Mouse (Mus musculus) bone marrow macrophage, adult 2 months (primary cell): ENCODE data around the gene Cypt1. TPM values are rescaled to one million over a fixed set of nuclear protein-coding genes. Genes with fewer than 3 reads are reported as not detected.

Source experiments
- H3K27ac ChIP-seq: 2 replicates; pipeline ENCODE4 v1.5.1; 2012; ENCODE audit warnings: low read depth, low read length; ENCODE audit not compliant: insufficient read depth
- H3K4me1 ChIP-seq: 2 replicates; pipeline ENCODE4 v1.6.1; 2012; ENCODE audit warnings: low read length; ENCODE audit not compliant: control insufficient read depth, insufficient read depth
- H3K4me3 ChIP-seq: 2 replicates; pipeline ENCODE4 v1.5.1; 2012; ENCODE audit warnings: mild to moderate bottlenecking, low read length, moderate library complexity; ENCODE audit not compliant: insufficient read depth
- CTCF ChIP-seq: IDR thresholded peaks from 2 replicates; pipeline ENCODE4 v1.5.1; 2012; ENCODE audit warnings: low read depth, mild to moderate bottlenecking, low read length, moderate library complexity
- POLR2A ChIP-seq: IDR thresholded peaks from 2 replicates; pipeline ENCODE4 v1.6.1; 2012; ENCODE audit warnings: mild to moderate bottlenecking, low read depth, low read length, borderline replicate concordance
- polyA plus RNA-seq: library from polyadenylated mRNA; stranded (reverse); fragments of >200 nt; gene quantifications from 2 replicates; pipeline ENCODE4 v1.2.4, GENCODE M21; 2012; ENCODE audit not compliant: missing spikeins, insufficient read depth, insufficient read length

Gene Cypt1
- not detected in 2 replicates for polyA plus RNA-seq

DNA sequence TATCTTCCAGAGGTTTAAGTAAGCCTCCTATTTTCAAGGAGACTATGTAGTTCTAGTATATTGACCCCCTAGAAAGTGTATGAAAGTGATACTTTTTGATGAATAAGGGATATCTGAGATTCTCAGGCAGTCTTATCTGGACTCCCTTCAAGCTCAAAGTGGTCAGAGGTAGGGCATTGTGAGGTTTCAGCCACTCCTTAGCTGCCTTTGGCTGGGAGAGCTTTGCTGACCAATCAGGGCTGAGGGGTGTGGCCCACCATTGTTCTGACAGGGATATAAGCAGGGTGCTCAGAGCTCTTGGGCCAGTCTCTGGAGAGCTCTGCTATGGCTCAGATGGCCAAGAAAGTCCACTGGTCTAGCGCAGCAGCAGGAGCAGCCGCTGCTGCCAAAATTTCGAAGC is at the start of gene Cypt1:
Gene Cypt1 (plus strand): TSS at position 301 of the 400 bp plus-strand sequence.
- Histone ChIP-seq H3K27ac (no peak within 1 kb of the TSS), H3K4me1 (no peaks in the 10 kb centered on the region), H3K4me3 (no peak within 1 kb of the TSS)
- TF ChIP-seq POLR2A (no peak), CTCF (no peak)

DNA sequence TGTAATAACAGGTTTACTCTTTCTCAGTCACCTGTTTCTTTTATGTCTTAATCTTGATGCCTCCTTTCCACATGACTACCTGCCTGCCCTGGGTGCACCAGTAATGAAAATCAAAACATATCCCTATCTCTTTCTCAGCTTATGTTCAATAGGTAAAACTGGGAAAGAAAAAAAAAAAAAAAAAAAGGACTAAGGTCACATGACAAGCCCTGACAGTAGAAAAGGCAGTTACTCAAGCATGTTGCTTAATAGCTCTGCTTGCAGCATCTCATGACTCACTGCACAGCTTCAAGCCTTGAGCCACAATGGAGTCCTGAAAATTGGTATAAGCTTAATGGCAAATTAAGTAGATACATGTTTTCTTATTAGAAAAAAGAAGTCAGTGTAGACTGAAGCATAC is 24.1 kb downstream of the Cypt1 start:
- peak overlapping the region; percentile 47 for H3K27ac ChIP-seq
- peaks cover 2% of the 10 kb centered on the region for H3K4me1 ChIP-seq
- TF ChIP-seq POLR2A, result no peak
- no peak for TF ChIP-seq CTCF
- no peak overlapping the region for H3K4me3 ChIP-seq

DNA sequence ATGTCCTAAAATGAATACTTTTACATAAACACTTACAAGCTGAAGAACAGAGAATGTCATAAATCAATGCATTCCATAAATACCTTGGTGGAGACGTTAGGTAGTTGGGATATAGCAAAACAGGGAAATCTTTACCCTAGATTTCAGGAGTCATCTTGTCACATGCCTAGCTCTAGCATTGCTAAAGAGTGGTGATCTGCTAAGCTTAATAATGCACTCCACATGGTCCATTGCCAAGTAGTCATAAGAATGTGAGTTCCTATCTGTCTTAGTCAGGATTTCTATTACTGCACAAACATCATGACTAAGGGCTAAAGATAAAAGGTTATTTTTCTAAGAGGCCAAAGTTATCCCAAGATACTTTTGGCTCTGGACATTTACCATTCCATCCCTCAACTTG is 34.4 kb downstream of the Cypt1 start:
- Histone ChIP-seq H3K4me3 (no peak overlapping the region), H3K27ac (peak overlapping the region; percentile 58), H3K4me1 (0 out of 2 replicates have a peak, but pooled peaks cover 2% of the 10 kb centered on the region)
- TF ChIP-seq POLR2A (no peak), CTCF (no peak)

DNA sequence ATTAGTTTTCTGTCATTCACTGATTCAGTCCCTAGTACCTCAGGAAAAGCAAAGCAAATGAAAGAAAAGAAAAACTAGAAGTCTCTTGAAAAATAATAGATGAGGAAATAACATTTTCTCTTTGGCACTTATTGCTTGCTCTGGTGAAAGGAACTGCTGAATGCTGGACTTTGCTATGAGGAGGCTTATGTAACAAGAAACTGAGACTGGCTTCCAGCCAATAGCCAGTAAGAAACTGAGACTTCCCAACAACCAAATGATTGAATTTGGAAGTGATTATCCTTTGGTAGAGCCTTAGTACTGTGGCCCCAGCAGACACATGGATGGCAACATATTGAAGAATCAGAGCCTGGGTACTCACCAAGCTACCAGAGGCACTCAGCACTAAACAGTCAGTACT is 35.8 kb downstream of the Cypt1 start:
- no peak for TF ChIP-seq POLR2A
- TF ChIP-seq CTCF, result no peak
- peak overlapping the region; percentile 55; the same call in 1 of the 2 replicates for H3K27ac ChIP-seq

More for the DNA sequence above, 35.8 kb downstream of the Cypt1 start:
- H3K4me3 ChIP-seq, result no peak overlapping the region
- 0 out of 2 replicates have a peak, but pooled peaks cover 2% of the 10 kb centered on the region for H3K4me1 ChIP-seq

Other genes starting within 250 kb of the Cypt1 start
- gene Maoa, start 96.8 kb downstream of the Cypt1 start, polyA plus RNA-seq, result 3.0 and 3.4 TPM in 2 replicates